Mouse (Mus musculus) cerebellum, postnatal 25 days (tissue): ENCODE measurements around the gene Cdrt4.
A peak's percentile ranks its signal among the peaks of the same experiment; 100 is the strongest.

Experiments used
- DNase-seq, 2 experiments: peaks; one replicate each; pipeline ENCODE4 v3.0.0; 2021; ENCODE audit warnings: mixed read lengths in 2 of 2

Gene Cdrt4

GRCm38 (mm10) chr11:62996522-62996898 lies 45.5 kb downstream of the Cdrt4 start:
- DNase-seq: no peak

DNA sequence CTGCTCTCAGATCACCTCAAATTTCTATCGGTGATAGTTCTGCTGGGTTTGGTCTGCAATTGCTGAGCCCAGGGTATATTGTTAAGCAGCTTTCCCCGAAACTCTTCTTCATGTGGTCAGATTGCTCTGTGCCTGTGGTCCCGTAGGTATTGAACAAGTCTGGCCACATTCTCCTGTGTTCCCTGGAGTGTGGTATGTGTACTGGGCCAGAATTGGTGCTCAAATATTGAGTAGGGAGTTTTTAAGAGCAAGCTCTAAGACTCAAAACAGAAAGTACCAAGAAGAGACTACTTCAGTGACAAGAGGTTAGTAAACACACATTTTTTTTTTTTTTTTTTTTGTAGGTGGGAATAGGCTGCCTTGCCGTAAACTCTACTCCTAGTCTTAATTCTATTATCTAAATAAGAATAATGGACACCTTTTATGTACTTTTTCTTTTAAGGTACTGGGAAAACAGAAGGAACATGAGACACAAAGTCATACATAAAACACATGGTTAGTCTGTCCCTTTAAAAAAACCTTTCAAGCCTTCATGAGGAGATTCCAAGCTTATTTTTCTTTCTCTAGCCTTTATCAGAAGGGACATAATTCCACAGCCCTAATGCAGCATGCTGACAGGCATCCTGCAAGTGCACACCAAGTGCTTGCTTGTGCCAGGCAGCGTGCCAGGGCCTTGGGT lies 46.2 kb downstream of the Cdrt4 start:
- DNase-seq: no peak

DNA sequence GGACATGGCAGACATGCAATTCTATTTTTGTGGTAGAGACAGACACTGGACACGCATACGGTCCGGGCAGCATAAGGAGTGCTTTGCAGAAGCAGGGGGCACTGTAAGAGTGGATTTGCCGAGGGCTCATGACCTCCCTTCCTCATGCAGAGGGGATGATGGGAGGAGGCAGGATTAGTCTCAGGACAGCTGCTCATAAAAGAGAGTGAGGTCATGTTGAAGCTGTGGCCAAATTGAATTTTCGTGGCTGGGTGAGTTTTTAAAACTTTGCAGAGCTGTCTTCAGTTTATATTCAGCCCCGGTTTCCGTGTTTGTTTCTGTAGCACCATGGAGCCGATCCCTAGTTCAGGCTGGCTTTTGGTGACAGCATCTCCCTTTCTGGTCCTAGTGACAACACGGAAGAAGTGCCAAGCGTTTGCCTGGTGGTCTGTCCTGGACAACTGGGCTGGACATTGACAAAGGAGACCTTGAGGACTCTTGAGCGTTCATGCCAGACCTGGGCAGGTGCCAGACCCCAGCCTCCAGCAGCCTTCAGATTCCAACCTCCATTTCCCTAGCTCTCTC lies 46.8 kb downstream of the Cdrt4 start:
- DNase-seq: peak; percentile 75 to 82

DNA sequence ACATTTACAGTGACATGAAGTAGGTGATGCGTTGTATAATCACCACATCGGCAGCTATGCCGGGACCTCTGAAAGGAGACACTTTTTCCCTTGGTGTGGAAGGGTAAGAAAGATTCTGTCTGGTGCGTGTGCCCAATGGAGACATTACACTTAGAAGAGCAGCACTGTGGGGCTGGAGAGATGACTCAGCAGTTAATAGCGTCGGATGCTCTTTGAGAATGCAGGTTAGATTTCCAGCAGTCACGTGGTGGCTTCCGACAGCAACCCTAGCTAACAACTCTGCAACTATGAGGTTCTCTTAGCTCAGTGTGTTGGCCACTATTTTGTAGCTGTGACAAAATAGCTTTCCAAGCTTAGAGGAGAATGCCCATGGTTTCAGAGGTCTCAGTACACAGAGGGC lies 49.1 kb downstream of the Cdrt4 start:
- DNase-seq: no peak

DNA sequence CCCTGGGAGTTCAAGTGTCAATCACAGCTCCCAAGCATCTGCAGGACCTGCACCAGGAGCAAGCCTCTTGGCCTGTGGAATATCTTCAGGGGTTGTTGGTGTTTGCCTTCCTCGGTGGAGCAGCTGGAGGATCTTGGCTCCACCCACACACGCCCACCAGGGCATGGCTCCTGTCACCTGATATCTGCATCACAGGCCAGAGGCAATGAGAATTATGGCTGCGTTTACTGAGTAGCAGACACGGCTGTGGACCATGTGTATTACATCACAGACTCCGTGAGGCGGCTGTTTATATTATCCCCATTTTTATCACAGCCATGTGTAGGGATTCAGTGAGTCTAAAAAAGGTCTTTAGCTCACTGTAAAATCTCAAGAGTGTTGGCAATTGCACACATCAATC lies 53.6 kb downstream of the Cdrt4 start:
- no peak for DNase-seq

DNA sequence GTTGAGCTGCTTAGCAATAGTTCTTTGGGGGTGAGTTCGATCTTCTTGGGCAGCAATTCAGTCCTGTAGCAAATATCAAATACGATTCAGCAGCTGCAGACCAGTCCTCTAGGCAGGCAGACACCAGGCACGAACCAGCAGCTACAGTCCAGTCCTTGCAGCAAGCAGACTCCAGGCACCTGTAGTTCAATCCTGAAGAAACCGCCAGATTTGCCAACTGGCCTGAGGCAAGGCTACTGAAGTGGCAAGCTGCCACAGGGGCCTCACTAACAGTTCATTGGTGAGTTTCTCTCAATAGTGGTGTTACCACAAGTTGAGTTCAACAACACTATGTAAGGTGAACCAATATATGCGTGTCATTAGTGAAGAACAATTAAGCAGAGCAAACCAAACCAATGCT lies 56.4 kb downstream of the Cdrt4 start:
- no peak for DNase-seq

DNA sequence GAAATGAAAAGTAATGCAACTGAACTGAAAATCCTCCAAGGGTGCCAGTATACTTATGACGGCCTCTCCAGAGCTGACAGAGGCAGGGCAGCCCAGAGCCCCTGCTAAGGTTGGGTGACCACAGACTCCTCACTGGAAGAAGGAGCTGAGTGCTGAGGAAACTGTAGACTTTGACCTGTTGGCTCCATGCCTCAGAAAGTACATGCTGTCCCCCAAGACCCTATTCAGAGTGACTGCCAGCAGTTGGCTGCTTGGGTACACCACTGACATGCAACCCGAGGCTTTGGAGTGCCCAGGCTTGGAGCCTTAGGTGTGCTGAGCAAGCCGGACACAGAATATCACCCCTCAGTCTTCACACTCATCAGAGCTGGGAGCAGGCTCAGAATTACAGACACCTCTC lies 57.0 kb downstream of the Cdrt4 start:
- no peak for DNase-seq

GRCm38 (mm10) chr11:63009761-63010160 lies 58.8 kb downstream of the Cdrt4 start:
- DNase-seq: no peak

DNA sequence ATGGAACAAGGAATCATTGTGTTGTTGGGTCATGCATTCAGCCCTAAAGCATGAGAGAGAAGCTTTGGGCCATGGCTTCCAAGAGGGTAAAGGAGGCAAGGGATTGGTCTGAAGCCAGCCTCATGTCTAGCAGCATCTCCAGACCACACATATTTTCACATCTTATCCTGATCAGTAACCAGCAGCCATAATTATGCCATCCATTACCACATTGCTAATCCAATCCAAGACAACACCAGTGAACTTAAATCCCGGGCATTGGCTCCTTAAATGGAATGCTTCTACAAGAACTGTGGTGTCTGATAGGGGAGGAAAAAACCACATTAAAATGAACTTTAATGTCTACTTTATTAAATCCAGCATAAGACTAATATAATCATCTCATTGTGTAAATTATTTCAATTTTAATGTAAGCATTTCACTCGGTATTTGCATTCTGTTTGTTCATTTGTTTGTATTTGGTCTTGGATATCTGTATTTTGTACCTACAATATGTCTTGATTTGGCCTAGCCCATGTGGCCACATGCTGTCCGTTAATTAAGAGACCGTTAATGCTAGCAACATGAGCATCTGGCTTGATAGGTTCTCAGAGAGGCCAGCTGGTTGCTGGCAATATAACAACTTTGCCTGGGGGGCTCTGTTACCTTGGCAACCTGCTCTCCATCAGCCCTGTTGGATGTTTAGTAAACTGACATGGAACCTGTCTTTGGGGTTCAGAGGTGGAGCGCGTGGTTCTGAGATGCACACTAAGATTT lies 66.5 kb downstream of the Cdrt4 start:
- DNase-seq: peak in 1 of 2 experiments; percentile 41

DNA sequence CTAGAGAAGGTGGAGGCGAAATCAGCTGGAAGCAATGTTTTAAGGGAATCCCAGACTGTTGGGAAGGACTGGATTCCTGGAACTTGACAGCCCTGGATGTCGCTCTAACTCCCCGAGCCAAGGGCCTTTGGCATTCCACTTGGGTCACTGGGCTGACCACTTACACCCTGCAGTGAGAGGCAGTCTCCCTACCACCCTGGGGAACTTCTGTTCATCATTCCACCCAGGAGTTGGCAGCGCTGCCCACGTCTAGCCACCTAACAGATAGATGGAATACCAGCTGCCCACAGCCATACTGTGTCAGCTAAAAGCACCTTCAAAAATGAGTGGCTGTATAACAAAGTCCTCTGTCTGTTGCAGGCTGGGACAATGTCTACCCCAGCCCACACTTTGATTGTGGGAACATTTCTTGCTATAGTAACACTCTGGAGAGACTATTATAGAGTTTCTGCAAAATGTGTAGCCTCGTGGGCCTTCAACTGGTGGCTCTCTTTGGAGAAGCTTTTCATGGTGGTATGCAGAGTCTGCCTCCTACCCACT lies 67.2 kb downstream of the Cdrt4 start:
- DNase-seq: peak; percentile 32 to 47

GRCm38 (mm10) chr11:63020633-63021032 lies 69.6 kb downstream of the Cdrt4 start:
- DNase-seq: no peak

DNA sequence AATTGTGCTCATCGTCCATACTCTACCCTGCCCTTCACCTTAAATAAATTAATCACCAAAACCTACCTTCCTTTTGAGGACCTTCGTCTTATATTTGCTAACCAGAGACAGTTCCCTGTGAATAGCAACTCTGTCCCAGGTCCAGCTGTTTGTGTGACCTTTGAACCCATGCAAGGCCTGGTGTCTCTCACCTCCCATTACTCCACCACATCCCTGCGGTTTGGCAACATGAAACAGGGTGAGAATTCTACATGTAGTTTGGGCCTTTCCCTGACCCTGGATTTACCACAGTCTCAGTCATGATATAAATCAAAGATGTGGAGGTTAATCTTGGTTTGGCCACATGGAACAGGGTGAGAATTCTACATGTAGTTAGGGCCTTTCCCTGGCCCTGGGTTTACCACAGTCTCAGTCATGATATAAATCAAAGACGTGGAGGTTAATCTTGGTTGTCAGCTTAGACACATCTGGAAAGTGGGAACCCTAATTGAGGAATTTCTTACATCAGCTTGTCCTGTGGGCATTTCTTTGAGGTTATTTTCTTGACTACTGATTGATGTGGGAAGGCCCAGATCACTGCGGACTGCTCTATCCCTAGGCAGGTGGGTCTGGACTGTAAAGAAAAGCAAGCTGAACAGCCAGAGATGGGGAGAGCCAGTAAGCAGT lies 70.3 kb downstream of the Cdrt4 start:
- DNase-seq: no peak

DNA sequence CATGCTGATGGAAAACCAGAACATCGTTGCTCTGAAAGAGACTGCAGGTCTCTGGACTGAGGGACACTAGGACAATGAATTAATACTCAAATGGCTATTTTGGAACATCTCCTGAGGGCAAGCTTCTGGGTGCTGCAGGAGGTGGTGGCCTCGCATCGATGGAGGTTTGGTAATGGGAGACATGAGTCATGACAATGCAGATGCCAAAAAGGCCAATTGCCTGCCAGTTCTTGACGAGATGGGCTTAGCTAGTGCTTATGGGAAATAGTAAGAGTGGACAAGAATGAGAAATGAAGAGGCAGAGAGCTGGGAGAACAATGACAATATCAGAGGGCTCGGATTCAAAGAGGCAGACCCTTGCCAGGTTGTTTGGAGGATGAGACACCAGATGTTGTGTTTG lies 72.5 kb downstream of the Cdrt4 start:
- no peak for DNase-seq

GRCm38 (mm10) chr11:63024136-63024535 lies 73.1 kb downstream of the Cdrt4 start:
- DNase-seq: no peak

GRCm38 (mm10) chr11:63025476-63025875 lies 74.5 kb downstream of the Cdrt4 start:
- DNase-seq: no peak

GRCm38 (mm10) chr11:63026651-63027141 lies 75.7 kb downstream of the Cdrt4 start:
- DNase-seq: peak; percentile 82 to 88

DNA sequence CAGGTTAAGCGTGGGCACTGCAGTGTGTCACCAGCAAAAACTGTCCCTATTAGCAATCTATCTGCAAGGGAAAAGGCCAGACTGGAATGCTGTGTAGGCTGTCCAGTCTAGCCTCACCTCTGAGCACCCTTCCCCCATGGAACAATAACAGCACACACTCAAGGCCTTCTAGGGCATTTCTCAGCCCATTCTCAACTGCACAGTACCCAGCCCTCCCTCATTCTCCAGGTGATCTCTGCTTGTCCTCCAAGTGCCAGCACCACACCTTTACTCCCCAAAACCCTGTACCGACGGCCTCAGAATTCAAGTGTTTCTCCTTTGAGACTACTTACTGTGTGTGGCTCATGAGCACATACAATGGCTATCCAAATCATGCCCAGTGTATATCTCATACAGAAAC lies 77.1 kb downstream of the Cdrt4 start:
- DNase-seq: no peak

- no peak for DNase-seq
These were observed 78.2 kb downstream of the Cdrt4 start for GRCm38 (mm10) chr11:63029148-63029714.

GRCm38 (mm10) chr11:63029721-63030120 lies 78.7 kb downstream of the Cdrt4 start:
- DNase-seq: no peak

DNA sequence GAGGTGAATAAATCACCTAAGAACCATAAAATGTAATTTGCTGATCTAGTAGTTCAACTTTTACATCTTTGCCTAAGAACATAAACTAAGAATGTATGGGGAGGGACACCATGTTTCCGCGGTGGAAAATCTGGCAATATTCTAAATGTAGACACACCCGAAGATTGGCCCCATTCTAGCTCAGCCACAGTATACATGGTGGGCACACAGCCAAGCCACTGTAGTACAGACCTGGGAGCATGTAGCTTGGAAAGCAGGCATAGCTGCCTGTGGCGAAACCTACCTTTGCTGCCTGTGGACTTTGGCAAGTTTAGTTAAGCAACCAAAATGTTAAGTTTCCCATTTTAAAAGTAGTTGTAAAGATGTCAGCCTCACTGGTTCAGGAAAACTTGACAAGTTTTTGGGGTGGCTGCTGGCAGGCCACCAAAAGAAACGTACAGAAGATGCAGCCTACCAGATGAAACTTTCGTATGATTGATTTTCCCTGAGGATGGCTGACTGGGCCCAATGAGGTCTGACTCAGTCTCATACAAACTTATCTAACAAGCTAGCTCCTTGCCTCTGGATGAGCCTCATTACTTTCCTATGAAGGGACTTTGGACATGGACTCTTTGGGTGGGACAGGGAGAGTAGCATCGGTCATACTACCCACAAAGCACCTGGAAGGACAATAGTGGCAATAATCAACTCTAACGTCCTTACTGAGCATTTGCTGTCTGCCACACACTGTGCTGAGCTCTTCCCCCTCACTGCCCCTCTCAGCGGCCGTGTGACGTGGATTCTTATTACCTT lies 84.6 kb downstream of the Cdrt4 start:
- DNase-seq: no peak

GRCm38 (mm10) chr11:63040002-63040661 lies 89.1 kb downstream of the Cdrt4 start:
- no peak for DNase-seq
